Mouse (Mus musculus) midbrain, embryonic 10.5 days (tissue): ENCODE data around the gene Atxn7. TPM values are rescaled to one million over a fixed set of nuclear protein-coding genes. Genes with fewer than 3 reads are reported as not detected.

ENCODE experiments used
- DNase-seq: peaks from one replicate; pipeline ENCODE4 v3.0.0-alpha.2; 2017; ENCODE audit warnings: low spot score
- H3K27ac ChIP-seq: fragments of 300-500 bp; sonication (generic); replicated peaks from 2 replicates; pipeline ENCODE4 v1.5.1; 2016; ENCODE audit warnings: mild to moderate bottlenecking
- H3K27me3 ChIP-seq: fragments of 300-500 bp; sonication (generic); 2 replicates; pipeline ENCODE4 v1.6.1; 2016; ENCODE audit warnings: low read depth, mild to moderate bottlenecking; ENCODE audit not compliant: poor library complexity, severe bottlenecking
- H3K36me3 ChIP-seq: fragments of 300-500 bp; sonication (generic); 2 replicates; pipeline ENCODE4 v1.6.1; 2016; ENCODE audit warnings: mild to moderate bottlenecking, moderate library complexity
- H3K4me1 ChIP-seq: fragments of 300-500 bp; sonication (generic); 2 replicates; pipeline ENCODE4 v1.6.1; 2016
- H3K4me3 ChIP-seq: fragments of 300-500 bp; sonication (generic); 2 replicates; pipeline ENCODE4 v1.5.1; 2016; ENCODE audit warnings: mild to moderate bottlenecking, moderate library complexity
- H3K9me3 ChIP-seq: fragments of 300-500 bp; sonication (generic); replicated peaks from 2 replicates; pipeline ENCODE4 v1.6.1; 2016; ENCODE audit warnings: mild to moderate bottlenecking
- WGBS: fragments of 180-500 bp; shearing (Covaris S2); methylation state at CpG from one replicate; pipeline ENCODE4 v1.1.7; 2016; 5-methylcytosine and 5-hydroxymethylcytosine counted together
- polyA plus RNA-seq: library from polyadenylated mRNA; unstranded; fragments of >200 nt; fragmentation: Nextera tagmentation; extraction: Ambion mirVana; gene quantifications from 2 replicates; pipeline ENCODE4 v1.2.1, GENCODE M21; 2016

Atxn7 gene
- polyA plus RNA-seq, 1 experiment from 2014 or later = 3.6 TPM

- Histone ChIP-seq H3K36me3 (no peaks in the 10 kb centered on the region), H3K4me3 (no peak overlapping the region), H3K4me1 (no peaks in the 10 kb centered on the region), H3K27ac (no peak overlapping the region), H3K27me3 (no peaks in the 10 kb centered on the region), H3K9me3 (no peaks in the 10 kb centered on the region)
- DNase-seq = no peak
- 88% methylated on average over 9 of the region's 9 CpGs for WGBS
Observed at GRCm38 (mm10) chr14:13995206-13996097, 34.2 kb downstream of the Atxn7 start.

GRCm38 (mm10) chr14:14002771-14003170 is 41.5 kb downstream of the Atxn7 start:
- Histone ChIP-seq H3K4me1 (peaks cover 3% of the 10 kb centered on the region; the same call in 1 of the 2 replicates), H3K4me3 (no peak overlapping the region), H3K27me3 (no peaks in the 10 kb centered on the region), H3K36me3 (no peaks in the 10 kb centered on the region), H3K27ac (no peak overlapping the region), H3K9me3 (no peaks in the 10 kb centered on the region)
- WGBS = 96% methylated on average over 7 of the region's 7 CpGs
- DNase-seq = no peak

- DNase-seq = no peak
- H3K36me3 ChIP-seq = no peaks in the 10 kb centered on the region
- 76% methylated on average over 6 of the region's 6 CpGs for WGBS
- no peak overlapping the region for H3K27ac ChIP-seq
- no peaks in the 10 kb centered on the region for H3K27me3 ChIP-seq
- peaks cover 21% of the 10 kb centered on the region for H3K4me1 ChIP-seq
- no peak overlapping the region for H3K4me3 ChIP-seq
- H3K9me3 ChIP-seq = no peaks in the 10 kb centered on the region
Observed at GRCm38 (mm10) chr14:14009712-14010111, 48.5 kb downstream of the Atxn7 start.

GRCm38 (mm10) chr14:14012383-14013251 is 51.4 kb downstream of the Atxn7 start:
- H3K9me3 ChIP-seq = no peaks in the 10 kb centered on the region
- peaks cover 5% of the 10 kb centered on the region; the same call in 1 of the 2 replicates for H3K36me3 ChIP-seq
- DNase-seq = peak; percentile 84
- H3K27ac ChIP-seq = peak overlapping the region; percentile 98
- peaks cover 18% of the 10 kb centered on the region for H3K4me1 ChIP-seq
- WGBS = 1% methylated on average over 101 of the region's 116 CpGs
- no peaks in the 10 kb centered on the region for H3K27me3 ChIP-seq
- peak overlapping the region; percentile 85 for H3K4me3 ChIP-seq

GRCm38 (mm10) chr14:14013252-14013711 is 52.0 kb downstream of the Atxn7 start:
- 0% methylated on average over 19 of the region's 27 CpGs for WGBS

GRCm38 (mm10) chr14:14014636-14015375 is 53.6 kb downstream of the Atxn7 start:
- H3K27ac ChIP-seq = no peak overlapping the region
- H3K9me3 ChIP-seq = no peaks in the 10 kb centered on the region
- 83% methylated on average over 6 of the region's 6 CpGs for WGBS
- no peak for DNase-seq
- H3K27me3 ChIP-seq = no peaks in the 10 kb centered on the region
- H3K4me1 ChIP-seq = peaks cover 18% of the 10 kb centered on the region
- H3K4me3 ChIP-seq = no peak overlapping the region
- peaks cover 5% of the 10 kb centered on the region; the same call in 1 of the 2 replicates for H3K36me3 ChIP-seq

More at GRCm38 (mm10) chr14:14013252-14013711, 52.0 kb downstream of the Atxn7 start:
- Histone ChIP-seq H3K27ac (peak overlapping the region; percentile 98), H3K36me3 (peaks cover 5% of the 10 kb centered on the region; the same call in 1 of the 2 replicates), H3K27me3 (no peaks in the 10 kb centered on the region), H3K9me3 (no peaks in the 10 kb centered on the region), H3K4me1 (peaks cover 18% of the 10 kb centered on the region), H3K4me3 (peak overlapping the region; percentile 85)
- DNase-seq = no peak

GRCm38 (mm10) chr14:14019155-14019894 is 58.1 kb downstream of the Atxn7 start:
- Histone ChIP-seq H3K4me1 (no peaks in the 10 kb centered on the region; the same call in 1 of the 2 replicates), H3K27me3 (no peaks in the 10 kb centered on the region), H3K27ac (no peak overlapping the region), H3K9me3 (no peaks in the 10 kb centered on the region), H3K36me3 (peaks cover 12% of the 10 kb centered on the region; the same call in 1 of the 2 replicates), H3K4me3 (no peak overlapping the region)
- no peak for DNase-seq
- WGBS = 78% methylated on average over 6 of the region's 6 CpGs

- DNase-seq = no peak
- H3K9me3 ChIP-seq = no peaks in the 10 kb centered on the region
- H3K36me3 ChIP-seq = peaks cover 11% of the 10 kb centered on the region; the same call in 1 of the 2 replicates
- H3K27me3 ChIP-seq = no peaks in the 10 kb centered on the region
- H3K4me1 ChIP-seq = no peaks in the 10 kb centered on the region
- WGBS = 96% methylated on average over 6 of the region's 6 CpGs
- no peak overlapping the region for H3K27ac ChIP-seq
- no peak overlapping the region for H3K4me3 ChIP-seq
Observed at GRCm38 (mm10) chr14:14021244-14021643, 60.0 kb downstream of the Atxn7 start.

GRCm38 (mm10) chr14:14025870-14026269 is 64.6 kb downstream of the Atxn7 start:
- Histone ChIP-seq H3K4me1 (no peaks in the 10 kb centered on the region), H3K4me3 (no peak overlapping the region), H3K36me3 (peaks cover 14% of the 10 kb centered on the region), H3K27ac (no peak overlapping the region), H3K27me3 (no peaks in the 10 kb centered on the region), H3K9me3 (no peaks in the 10 kb centered on the region)
- WGBS = 90% methylated on average over 8 of the region's 8 CpGs
- no peak for DNase-seq

- 91% methylated on average over 2 of the region's 2 CpGs for WGBS
- H3K27ac ChIP-seq = no peak overlapping the region
- H3K27me3 ChIP-seq = no peaks in the 10 kb centered on the region
- H3K36me3 ChIP-seq = peaks cover 12% of the 10 kb centered on the region; the same call in 1 of the 2 replicates
- no peaks in the 10 kb centered on the region for H3K9me3 ChIP-seq
- no peak overlapping the region for H3K4me3 ChIP-seq
- H3K4me1 ChIP-seq = no peaks in the 10 kb centered on the region
- no peak for DNase-seq
Observed at GRCm38 (mm10) chr14:14030621-14031020, 69.4 kb downstream of the Atxn7 start.

- Histone ChIP-seq H3K9me3 (no peaks in the 10 kb centered on the region), H3K4me3 (no peak overlapping the region), H3K27me3 (no peaks in the 10 kb centered on the region), H3K4me1 (no peaks in the 10 kb centered on the region), H3K36me3 (peaks cover 15% of the 10 kb centered on the region; the same call in 1 of the 2 replicates), H3K27ac (no peak overlapping the region)
- DNase-seq = no peak
- WGBS = 91% methylated on average over 1 of the region's 1 CpGs
Observed at GRCm38 (mm10) chr14:14032842-14033241, 71.6 kb downstream of the Atxn7 start.
